Mouse (Mus musculus) kidney, embryonic 16.5 days (tissue): ENCODE measurements around the gene Phb2. TPM values are rescaled to one million over a fixed set of nuclear protein-coding genes. Genes with fewer than 3 reads are reported as not detected.
A peak's percentile ranks its signal among the peaks of the same experiment; 100 is the strongest.

Experiments
- ATAC-seq: fragments of 200-750 bp; cut with Nextera tagmentation; 2 replicates; pipeline ENCODE4 v1.8.0; 2017; ENCODE audit warnings: moderate TSS enrichment; ENCODE audit not compliant: low FRiP score, low TSS enrichment
- H3K27ac ChIP-seq: fragments of 300-500 bp; sonication (generic); 2 replicates; pipeline ENCODE4 v1.5.1; 2014; ENCODE audit warnings: low read length
- H3K27me3 ChIP-seq: fragments of 300-500 bp; sonication (generic); 2 replicates; pipeline ENCODE4 v1.6.1; 2014; ENCODE audit warnings: low read length, control low read depth, mixed read lengths; ENCODE audit not compliant: insufficient read depth
- H3K36me3 ChIP-seq: fragments of 300-500 bp; sonication (generic); 2 replicates; pipeline ENCODE4 v1.6.1; 2014; ENCODE audit warnings: low read length, control low read depth, mixed read lengths; ENCODE audit not compliant: insufficient read depth
- H3K4me1 ChIP-seq: fragments of 300-500 bp; sonication (generic); 2 replicates; pipeline ENCODE4 v1.6.1; 2014; ENCODE audit warnings: low read length, control low read depth, mixed read lengths; ENCODE audit not compliant: insufficient read depth
- H3K4me2 ChIP-seq: fragments of 300-500 bp; sonication (generic); replicated peaks from 2 replicates; pipeline ENCODE4 v1.6.1; 2014; ENCODE audit warnings: low read depth, low read length
- H3K4me3 ChIP-seq: fragments of 300-500 bp; sonication (generic); 2 replicates; pipeline ENCODE4 v1.5.1; 2014; ENCODE audit warnings: mild to moderate bottlenecking, low read length
- H3K9ac ChIP-seq: fragments of 300-500 bp; sonication (generic); replicated peaks from 2 replicates; pipeline ENCODE4 v1.6.1; 2014; ENCODE audit warnings: low read length
- H3K9me3 ChIP-seq: fragments of 300-500 bp; sonication (generic); 2 replicates; pipeline ENCODE4 v1.6.1; 2016; ENCODE audit warnings: low read length, control low read depth
- WGBS: fragments of 180-500 bp; shearing (Covaris S2); extraction: QIAGEN DNeasy Blood & Tissue Kit; methylation state at CpG from one replicate; pipeline ENCODE4 v1.1.7; 2014; 5-methylcytosine and 5-hydroxymethylcytosine counted together
- polyA plus RNA-seq: library from polyadenylated mRNA; unstranded; fragments of >200 nt; fragmentation: Nextera tagmentation; extraction: Ambion mirVana; gene quantifications from 2 replicates; pipeline ENCODE4 v1.2.1, GENCODE M21; 2015

Phb2 gene
- polyA plus RNA-seq, 1 experiment from 2014 or later, result 405 TPM

- H3K9ac ChIP-seq, result peak within 1 kb of the TSS; percentile 97
- H3K4me1 ChIP-seq, result peaks cover 43% of the 10 kb centered on the region
- no peaks in the 10 kb centered on the region for H3K27me3 ChIP-seq
- WGBS, result under 1% methylated on average over 55 of the region's 100 CpGs
- H3K36me3 ChIP-seq, result no peaks in the 10 kb centered on the region; the same call in 1 of the 2 replicates
- H3K4me3 ChIP-seq, result peak within 1 kb of the TSS; percentile 77
- H3K27ac ChIP-seq, result peak within 1 kb of the TSS; percentile 98
- no peaks in the 10 kb centered on the region for H3K9me3 ChIP-seq
- H3K4me2 ChIP-seq, result peak within 1 kb of the TSS; percentile 68
- ATAC-seq, result peak; percentile 64
These were observed 43.9 kb downstream of the Phb2 start, which contains the start of the genes Gm45234 and Atn1 for GRCm38 (mm10) chr6:124755831-124756595. Gm45234 (minus strand) TSS chr6:124756021. Atn1 (minus strand) TSS chr6:124756524.

- peak overlapping the region; percentile 97 for H3K9ac ChIP-seq
- peak overlapping the region; percentile 77 for H3K4me3 ChIP-seq
- peaks cover 43% of the 10 kb centered on the region for H3K4me1 ChIP-seq
- H3K27ac ChIP-seq, result peak overlapping the region; percentile 98
- H3K27me3 ChIP-seq, result no peaks in the 10 kb centered on the region
- no peaks in the 10 kb centered on the region; the same call in 1 of the 2 replicates for H3K36me3 ChIP-seq
- peak; percentile 78 for ATAC-seq
- H3K4me2 ChIP-seq, result peak overlapping the region; percentile 68
- no peaks in the 10 kb centered on the region for H3K9me3 ChIP-seq
- 1% methylated on average over 44 of the region's 54 CpGs for WGBS
These were observed 44.7 kb downstream of the Phb2 start for GRCm38 (mm10) chr6:124756652-124757350.

- no peaks in the 10 kb centered on the region for H3K36me3 ChIP-seq
- H3K4me2 ChIP-seq, result peak overlapping the region; percentile 68
- 3% methylated on average over 5 of the region's 5 CpGs for WGBS
- H3K9me3 ChIP-seq, result no peaks in the 10 kb centered on the region
- H3K4me3 ChIP-seq, result peak overlapping the region; percentile 77
- H3K27me3 ChIP-seq, result no peaks in the 10 kb centered on the region
- ATAC-seq, result no peak
- peak overlapping the region; percentile 98 for H3K27ac ChIP-seq
- H3K9ac ChIP-seq, result peak overlapping the region; percentile 97
- peaks cover 43% of the 10 kb centered on the region for H3K4me1 ChIP-seq
These were observed 45.3 kb downstream of the Phb2 start for GRCm38 (mm10) chr6:124757351-124757880.

- peak; percentile 7 for ATAC-seq
- Histone ChIP-seq H3K4me2 (peak overlapping the region; percentile 68), H3K36me3 (no peaks in the 10 kb centered on the region), H3K9me3 (no peaks in the 10 kb centered on the region), H3K4me1 (peaks cover 43% of the 10 kb centered on the region), H3K27me3 (no peaks in the 10 kb centered on the region), H3K9ac (peak overlapping the region; percentile 97), H3K27ac (peak overlapping the region; percentile 98), H3K4me3 (peak overlapping the region; percentile 77)
- WGBS, result 37% methylated on average over 5 of the region's 5 CpGs
These were observed 46.0 kb downstream of the Phb2 start for GRCm38 (mm10) chr6:124757909-124758848.

- peak overlapping the region; percentile 98 for H3K27ac ChIP-seq
- no peaks in the 10 kb centered on the region for H3K36me3 ChIP-seq
- 52% methylated on average over 2 of the region's 2 CpGs for WGBS
- peaks cover 40% of the 10 kb centered on the region for H3K4me1 ChIP-seq
- peak overlapping the region; percentile 68 for H3K4me2 ChIP-seq
- H3K4me3 ChIP-seq, result peak overlapping the region; percentile 77; the same call in 1 of the 2 replicates
- H3K9ac ChIP-seq, result peak overlapping the region; percentile 36
- H3K9me3 ChIP-seq, result no peaks in the 10 kb centered on the region
- no peak for ATAC-seq
- H3K27me3 ChIP-seq, result no peaks in the 10 kb centered on the region
These were observed 46.7 kb downstream of the Phb2 start for GRCm38 (mm10) chr6:124758849-124759232.

- peaks cover 36% of the 10 kb centered on the region for H3K4me1 ChIP-seq
- peak overlapping the region; percentile 36 for H3K9ac ChIP-seq
- peak overlapping the region; percentile 98 for H3K27ac ChIP-seq
- whole genome bisulfite sequencing, result 2% methylated on average over 5 of the region's 5 CpGs
- H3K4me2 ChIP-seq, result peak overlapping the region; percentile 68
- H3K9me3 ChIP-seq, result no peaks in the 10 kb centered on the region
- no peaks in the 10 kb centered on the region for H3K36me3 ChIP-seq
- no peaks in the 10 kb centered on the region for H3K27me3 ChIP-seq
- no peak overlapping the region for H3K4me3 ChIP-seq
- ATAC-seq, result 0 out of 2 replicates have a peak, but pooled peaks have one; percentile 8
These were observed 47.1 kb downstream of the Phb2 start for GRCm38 (mm10) chr6:124759259-124759658.

- Histone ChIP-seq H3K4me3 (no peak overlapping the region), H3K27ac (no peak overlapping the region), H3K36me3 (no peaks in the 10 kb centered on the region), H3K9ac (no peak overlapping the region), H3K4me1 (peaks cover 33% of the 10 kb centered on the region), H3K4me2 (no peak overlapping the region), H3K27me3 (no peaks in the 10 kb centered on the region), H3K9me3 (no peaks in the 10 kb centered on the region)
- ATAC-seq, result no peak
- 83% methylated on average over 7 of the region's 7 CpGs for WGBS
These were observed 53.8 kb downstream of the Phb2 start for GRCm38 (mm10) chr6:124765951-124766350.
